Mouse (Mus musculus): Measurements from ENCODE around the gene Tollip. TPM values are rescaled to one million over a fixed set of nuclear protein-coding genes. Genes with fewer than 3 reads are reported as not detected.

Gene Tollip
- total RNA-seq, 2 experiments from 2014 or later = 112 to 123 TPM

DNA sequence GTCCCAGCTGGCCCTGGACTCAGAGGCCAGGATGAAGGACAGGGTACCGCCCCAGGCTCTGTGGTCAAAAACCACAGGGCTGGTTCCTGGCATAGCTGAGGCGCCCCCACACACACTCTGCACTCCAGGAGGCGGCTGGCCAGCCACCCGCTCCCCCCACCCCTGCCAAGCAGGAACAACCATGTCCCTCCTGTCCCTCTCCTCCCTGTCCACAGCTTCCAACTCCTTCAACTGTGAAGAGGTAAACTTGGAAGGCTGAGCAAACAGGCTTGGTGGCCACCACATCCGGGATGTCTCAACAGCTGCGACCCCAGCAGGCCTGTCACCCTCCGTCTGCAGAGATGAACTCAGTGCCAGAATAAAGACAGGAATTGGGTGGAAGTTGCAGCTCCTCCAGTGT, 82.4 kb downstream of the Tollip start:
- TF ChIP-seq CTCF (conservative IDR thresholded peaks at IDR 0.05) = no peak
- no peak for DNase-seq (ENCODE audit: low spot score in 2 of 2)
- Histone ChIP-seq H3K4me3 (no peak overlapping the region), H3K27ac (no peak overlapping the region)

Other genes with a start within 250 kb of the Tollip start
- under 1 TPM in 1 of 2 experiments, not detected in 1; 0.27 TPM for gene Muc2, start 228.2 kb downstream of the Tollip start, total RNA-seq (2021)
- gene Muc5ac, start 129.5 kb downstream of the Tollip start, total RNA-seq (2021) = not detected
- gene Muc5b, start 79.4 kb downstream of the Tollip start, total RNA-seq (2021) = not detected
- 100 to 1,000 TPM; 175 to 181 TPM for gene Brsk2, start 31.2 kb upstream of the Tollip start, total RNA-seq (2021)
- gene Mob2, start 142.6 kb upstream of the Tollip start, total RNA-seq (2021) = 10 to 100 TPM; 29.0 to 29.3 TPM
- gene Dusp8, start 177.3 kb upstream of the Tollip start, total RNA-seq (2021) = 100 to 1,000 TPM; 126 to 127 TPM
- gene Gm45618, start 202.2 kb upstream of the Tollip start, total RNA-seq (2021) = not detected
- not detected for gene Gm39115, start 217.5 kb upstream of the Tollip start, total RNA-seq (2021)
- gene Gm45337, start 226.1 kb upstream of the Tollip start, total RNA-seq (2021) = not detected
- gene Gm29735, start 238.6 kb upstream of the Tollip start, total RNA-seq (2021) = not detected
- gene Gm4553, start 247.2 kb upstream of the Tollip start, total RNA-seq (2021) = not detected

Data from layer of hippocampus, adult 2 months (tissue).